Mouse (Mus musculus) T-cell, adult 66 days (primary cell): ENCODE data around the gene Trir. TPM values are rescaled to one million over a fixed set of nuclear protein-coding genes. Genes with fewer than 3 reads are reported as not detected.

Experiments used
- total RNA-seq, 2 experiments: library from RNA; stranded (reverse); gene quantifications; 3 replicates in 1 of 2; 4 replicates in 1 of 2; pipeline ENCODE4 v1.2.4; 2023

Gene Trir
- 100 to 1,000 TPM; 172 to 188 TPM for total RNA-seq

DNA sequence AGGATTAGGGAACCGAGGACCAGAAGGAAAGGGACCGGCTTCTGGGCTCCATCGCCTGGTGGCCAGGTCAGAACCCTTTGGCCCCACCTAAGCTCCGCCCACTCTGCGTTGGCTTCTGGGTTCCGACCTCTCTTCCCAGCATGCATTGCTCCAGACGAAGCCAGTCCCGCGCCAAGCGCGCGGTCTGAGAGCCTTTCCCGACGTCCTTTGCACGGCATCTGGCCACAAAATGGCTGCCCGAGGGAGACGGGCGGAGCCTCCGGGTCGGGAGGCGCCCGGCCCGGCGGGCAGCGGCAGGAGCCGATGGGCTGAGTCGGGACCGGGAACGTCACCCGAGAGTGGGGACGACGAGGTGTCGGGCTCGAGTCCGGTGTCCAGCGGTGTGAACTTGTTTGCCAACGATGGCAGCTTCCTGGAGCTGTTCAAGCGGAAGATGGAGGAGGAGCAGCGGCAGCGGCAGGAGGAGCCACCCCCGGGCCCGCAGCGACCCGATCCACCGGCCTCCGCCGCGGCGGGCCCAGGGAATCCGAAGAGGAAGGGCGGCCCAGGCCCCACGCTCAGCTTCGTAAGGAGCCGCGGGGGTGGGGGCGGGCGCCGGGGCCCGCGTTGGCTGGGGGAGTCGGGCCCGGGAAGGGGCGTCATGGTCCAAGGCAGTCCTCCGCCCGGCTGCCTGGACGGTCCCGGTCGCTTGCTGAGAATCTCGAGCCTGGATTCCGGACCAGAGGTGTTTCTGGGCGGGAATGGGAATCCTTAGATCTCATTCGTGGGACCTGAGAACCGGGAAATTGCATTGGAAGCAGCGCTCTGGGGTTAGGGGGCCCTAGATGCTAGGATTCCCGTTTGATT is at the start of gene Trir:
TSS of gene Trir (plus strand) at position 154 of the 846 bp plus-strand sequence.

DNA sequence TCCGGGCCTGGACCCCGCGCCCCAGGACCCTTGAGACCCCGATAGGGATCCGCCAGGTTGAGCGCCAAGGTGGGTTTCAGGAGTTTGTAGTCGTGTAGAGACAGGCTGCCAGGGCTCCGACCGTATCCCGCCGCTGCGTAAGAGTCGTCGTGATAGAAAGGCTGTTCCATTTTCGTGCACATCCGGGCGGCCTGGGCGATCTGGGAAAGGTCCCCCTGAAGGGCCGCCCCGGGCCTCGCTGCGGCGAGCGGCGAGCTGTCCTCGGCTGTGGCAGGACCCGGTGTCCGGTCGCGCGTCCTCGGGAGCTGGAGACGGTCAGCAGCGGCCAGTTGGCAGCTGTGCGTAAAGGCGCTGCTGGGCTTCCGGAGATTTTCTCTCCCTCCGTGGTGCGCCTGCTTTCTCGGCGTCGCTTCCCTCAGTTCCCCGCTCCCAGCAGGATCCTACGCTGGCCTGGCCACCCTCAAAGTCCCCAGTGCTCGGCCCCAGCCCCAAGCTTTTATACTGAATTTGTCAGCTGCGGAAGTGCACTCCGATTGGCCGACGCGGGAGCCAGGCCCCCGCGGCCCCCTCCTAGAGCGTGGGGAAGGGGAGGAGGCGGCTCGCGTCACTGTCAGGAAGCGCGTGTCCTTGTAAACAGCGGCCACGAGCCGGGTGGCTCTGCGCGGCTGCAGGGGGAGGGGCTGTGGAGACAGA is 48.2 kb upstream of the Trir start, which contains the start of gene Junb:
TSS of gene Junb (minus strand) at position 471 of the 693 bp plus-strand sequence.

DNA sequence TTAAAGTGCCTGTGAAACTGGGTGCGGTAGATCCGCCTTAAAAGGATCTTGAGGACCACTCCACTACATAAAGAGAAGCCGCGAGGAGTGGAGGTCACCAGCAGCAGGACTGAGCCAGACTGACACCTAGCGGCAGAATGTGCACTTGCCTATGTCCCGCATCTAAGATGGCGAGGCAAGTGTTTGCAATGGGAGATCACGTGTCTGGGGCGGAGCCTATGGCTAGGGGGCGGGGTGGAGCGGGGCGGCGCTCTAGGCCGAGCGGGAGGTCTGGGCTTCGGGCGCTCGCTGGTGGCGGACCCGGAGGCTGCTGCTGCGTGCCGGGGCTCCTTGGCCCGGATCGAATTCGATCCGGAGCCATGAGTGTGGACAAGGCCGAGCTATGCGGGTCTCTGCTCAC is 36.3 kb upstream of the Trir start, which contains the start of gene Hook2:
TSS of gene Hook2 (plus strand) at position 255 of the 400 bp plus-strand sequence.

DNA sequence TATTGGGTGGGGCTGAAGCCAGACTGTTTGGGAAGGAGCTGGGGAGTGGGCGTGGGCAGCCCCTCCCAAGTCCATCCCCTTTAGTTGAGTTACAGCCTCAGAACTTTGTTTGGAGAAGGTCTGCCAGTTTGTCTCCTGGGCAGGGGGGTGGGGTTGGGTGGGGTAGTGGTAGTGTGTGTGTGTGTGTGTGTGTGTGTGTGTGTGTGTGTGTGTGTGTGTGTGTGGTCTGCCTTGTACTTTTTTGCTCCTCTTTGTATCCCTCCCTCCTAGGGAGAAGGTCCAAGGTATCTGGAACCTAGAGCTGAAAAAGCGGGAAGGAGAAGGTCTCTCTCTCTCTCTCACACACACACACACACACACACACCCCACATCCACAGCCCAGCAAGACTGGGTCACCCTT is 12.2 kb upstream of the Trir start, which contains the start of gene Best2:
TSS of gene Best2 (minus strand) at position 101 of the 400 bp plus-strand sequence.

DNA sequence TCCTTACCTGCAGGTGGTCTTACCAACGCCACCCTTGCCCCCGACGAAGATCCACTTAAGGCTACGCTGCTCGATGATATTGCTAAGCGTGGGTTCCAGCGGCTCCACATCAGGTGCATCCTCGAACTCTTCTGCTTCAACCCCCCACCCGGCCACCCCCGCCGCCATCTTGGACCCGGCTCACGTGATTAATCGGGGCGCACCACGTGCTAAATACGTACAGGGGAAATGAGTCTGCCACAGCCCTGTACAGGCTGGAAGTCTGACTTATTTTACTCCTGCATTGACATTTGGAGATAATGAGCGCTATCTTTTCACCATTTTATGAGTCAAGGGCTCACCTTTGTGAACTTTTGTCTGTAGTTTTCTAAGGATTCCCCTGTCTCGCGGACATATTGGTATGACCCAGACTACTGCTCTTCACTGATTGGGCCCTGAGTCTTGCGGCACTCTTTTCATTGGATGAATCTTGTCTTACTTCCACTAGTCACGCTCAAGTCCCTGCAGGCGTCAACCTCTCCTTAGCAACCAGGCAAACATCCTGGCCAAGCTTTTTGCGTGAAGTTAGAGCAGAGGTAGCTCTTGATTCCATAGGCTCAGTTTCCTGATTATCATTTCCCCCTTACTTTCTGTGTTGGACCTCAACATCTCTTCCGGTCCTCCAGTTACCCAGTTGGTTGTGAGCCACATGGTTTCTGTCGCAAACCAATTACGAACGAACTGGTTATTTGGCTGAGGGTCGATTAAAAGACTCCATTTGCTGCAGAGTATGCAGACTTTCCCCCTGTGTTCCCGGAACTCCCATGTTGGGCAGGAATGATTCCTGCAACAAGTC is 1.3 kb upstream of the Trir start, which contains the start of gene Asna1:
TSS of gene Asna1 (minus strand) at position 184 of the 835 bp plus-strand sequence.

DNA sequence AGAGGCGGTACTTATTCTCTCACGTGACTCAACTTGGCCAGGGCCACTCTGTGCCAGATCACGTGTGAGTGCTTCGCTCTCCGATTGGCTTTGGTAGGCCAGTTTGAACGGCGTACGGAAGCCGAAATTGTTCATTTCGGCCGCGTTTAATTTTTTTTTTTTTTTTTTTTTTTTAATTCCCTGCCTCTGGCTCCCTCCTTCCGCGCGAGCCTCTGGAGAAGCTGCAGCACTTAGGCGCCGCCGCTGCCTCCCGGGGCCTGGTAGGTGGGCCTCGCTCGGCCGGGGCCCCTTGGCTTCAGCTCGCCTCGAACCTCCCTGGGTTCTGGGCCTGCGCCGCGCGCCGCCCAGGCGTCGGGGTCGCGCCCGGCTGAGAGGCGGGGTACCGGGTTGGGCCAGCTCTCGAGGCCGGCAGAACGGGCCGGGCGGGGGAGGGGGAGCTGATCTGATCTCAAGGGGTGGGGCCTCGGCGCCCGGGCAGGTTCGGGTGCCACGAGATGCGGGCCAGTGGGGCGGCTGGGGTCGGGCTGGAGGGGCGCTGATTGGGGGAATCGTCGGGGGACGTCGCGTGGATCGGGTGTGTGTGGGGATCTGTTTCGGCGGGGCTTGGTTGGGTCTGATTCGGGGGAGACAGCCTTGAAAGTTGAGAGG is 10.2 kb downstream of the Trir start, which contains the start of gene Tnpo2:
TSS of gene Tnpo2 (plus strand) at position 198 of the 648 bp plus-strand sequence.

DNA sequence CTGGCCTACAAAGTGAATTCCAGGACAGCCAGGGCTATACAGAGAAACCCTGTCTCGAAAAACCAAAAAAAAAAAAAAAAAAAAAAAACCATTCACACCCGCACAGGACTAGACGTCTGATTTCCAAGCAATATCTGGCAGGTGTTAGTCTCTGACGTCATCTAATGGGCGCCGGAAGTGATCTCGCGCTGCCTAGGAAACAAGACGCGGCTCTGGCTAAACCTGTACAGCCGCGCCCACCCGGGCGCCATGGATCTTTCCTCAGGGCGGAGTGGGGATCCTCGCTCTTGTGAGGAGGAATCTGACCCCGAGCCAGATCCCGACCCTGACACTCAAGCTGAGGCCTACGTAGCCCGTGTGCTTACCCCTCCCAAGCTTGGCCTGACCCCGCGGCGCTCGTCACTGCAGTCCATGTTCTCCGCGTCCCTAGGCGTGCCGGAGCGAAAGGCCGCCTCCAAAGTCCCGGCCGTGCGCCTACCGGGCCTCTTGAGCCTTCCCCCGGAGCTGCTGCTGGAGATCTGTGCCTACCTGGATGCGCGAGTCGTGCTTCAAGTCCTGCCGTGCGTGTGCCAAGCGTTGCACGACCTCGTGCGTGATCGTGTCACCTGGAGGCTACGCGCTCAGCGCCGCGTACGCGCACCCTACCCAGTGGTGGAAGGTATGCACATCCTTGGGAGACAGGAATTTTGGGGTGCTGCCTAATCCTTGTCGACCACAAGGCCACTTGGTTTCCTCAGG is 33.4 kb downstream of the Trir start, which contains the start of gene Fbxw9:
TSS of gene Fbxw9 (plus strand) at position 177 of the 738 bp plus-strand sequence.

DNA sequence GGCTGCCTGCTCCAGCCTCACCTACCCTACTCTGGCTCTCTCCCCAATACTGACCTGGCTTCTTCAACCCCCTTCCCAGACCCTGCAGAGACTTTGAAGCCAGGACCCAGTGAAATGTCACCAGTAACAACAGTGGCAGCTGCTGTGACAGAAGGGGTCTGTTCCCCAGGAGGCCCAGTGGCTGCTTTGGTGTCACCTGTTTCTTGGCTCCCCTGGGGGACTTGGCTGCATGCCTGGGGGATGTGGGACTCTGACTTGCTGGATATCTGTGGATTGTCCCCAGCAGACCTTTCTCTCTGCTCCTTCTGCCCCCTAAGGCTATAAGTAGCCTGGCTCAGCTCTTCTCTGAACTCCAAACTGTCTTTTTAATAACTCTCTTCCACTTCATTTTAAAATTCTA is 41.4 kb downstream of the Trir start, which contains the start of gene Gm5741:
TSS of gene Gm5741 (minus strand) at position 1 of the 400 bp plus-strand sequence.

DNA sequence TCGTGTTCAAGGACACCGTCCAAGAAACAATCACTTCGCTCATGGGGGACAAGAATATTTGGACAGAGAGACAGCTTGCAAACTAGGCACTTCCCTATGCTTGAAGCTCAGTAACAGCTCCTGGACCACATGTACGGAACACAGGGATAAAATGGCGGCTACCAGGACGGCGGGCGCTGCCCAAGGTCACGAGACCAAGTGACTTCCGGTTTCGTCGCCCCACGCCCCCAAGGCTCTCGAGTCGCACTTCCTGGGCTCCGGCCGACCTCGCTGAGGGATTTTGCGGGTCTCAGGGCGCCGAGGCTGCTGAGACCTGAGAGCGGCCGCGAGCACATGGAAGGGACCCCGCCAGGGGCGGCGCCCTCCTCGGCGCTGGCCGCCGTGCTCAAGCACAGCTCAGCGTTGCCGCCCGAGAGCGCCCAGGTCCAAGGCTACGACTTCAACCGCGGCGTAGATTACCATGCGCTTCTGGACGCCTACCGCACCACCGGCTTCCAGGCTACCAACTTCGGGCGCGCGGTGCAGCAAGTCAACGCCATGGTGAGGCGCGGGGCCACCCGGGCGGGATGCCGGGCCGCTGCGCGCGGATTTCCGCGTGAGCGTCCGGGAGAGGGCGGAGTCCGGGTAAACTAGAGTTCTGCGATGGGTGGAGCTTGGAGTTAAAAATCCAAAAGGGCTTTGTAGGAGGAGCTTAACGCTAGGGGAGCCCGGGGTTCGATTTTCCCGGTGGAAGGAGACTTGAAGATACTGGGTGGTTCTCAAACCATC is 45.1 kb downstream of the Trir start, which contains the start of gene Dhps:
TSS of gene Dhps (plus strand) at position 244 of the 768 bp plus-strand sequence.

Other genes starting within 250 kb of the Trir start
- gene Nfix, start 226.5 kb upstream of the Trir start, total RNA-seq = 10 to 100 TPM in 1 of 2 experiments, 1 to 10 TPM in 1; 9.5 to 14.2 TPM
- 1 to 10 TPM; 4.3 TPM for gene Dand5, start 204.0 kb upstream of the Trir start, total RNA-seq
- gene Gadd45gip1, start 195.3 kb upstream of the Trir start, total RNA-seq = 10 to 100 TPM; 17.9 to 19.1 TPM
- 10 to 100 TPM; 66.8 to 83.2 TPM for gene Rad23a, start 186.2 kb upstream of the Trir start, total RNA-seq
- gene Calr, start 179.9 kb upstream of the Trir start, total RNA-seq = 100 to 1,000 TPM; 469 to 498 TPM
- 10 to 100 TPM; 82.8 to 83.0 TPM for gene Farsa, start 169.8 kb upstream of the Trir start, total RNA-seq
- 1 to 10 TPM; 3.1 to 6.1 TPM for gene Syce2, start 154.7 kb upstream of the Trir start, total RNA-seq
- 10 to 100 TPM; 24.0 to 27.5 TPM for gene Gcdh, start 132.9 kb upstream of the Trir start, total RNA-seq
- 1 to 10 TPM; 1.5 to 3.6 TPM for gene Klf1, start 124.9 kb upstream of the Trir start, total RNA-seq
- gene Dnase2a, start 118.3 kb upstream of the Trir start, total RNA-seq = 10 to 100 TPM in 1 of 2 experiments, 1 to 10 TPM in 1; 7.9 to 10.2 TPM
- under 1 TPM; 0.24 to 0.41 TPM for gene Mast1, start 89.5 kb upstream of the Trir start, total RNA-seq
- not detected for gene Rtbdn, start 79.8 kb upstream of the Trir start, total RNA-seq
- not detected for gene Gm49661, start 57.4 kb upstream of the Trir start, total RNA-seq
- 10 to 100 TPM; 55.9 to 62.7 TPM for gene Prdx2, start 57.2 kb upstream of the Trir start, total RNA-seq
- gene Rnaseh2a, start 57.1 kb upstream of the Trir start, total RNA-seq = 10 to 100 TPM; 29.4 to 43.7 TPM
- gene Junb, start 48.1 kb upstream of the Trir start, total RNA-seq = 1,000 to 10,000 TPM in 1 of 2 experiments, 100 to 1,000 TPM in 1; 984 to 1,316 TPM
- gene Hook2, start 36.2 kb upstream of the Trir start, total RNA-seq = 1 to 10 TPM; 3.6 to 4.5 TPM
- not detected for gene Best2, start 12.3 kb upstream of the Trir start, total RNA-seq
- gene Asna1, start 1.5 kb upstream of the Trir start, total RNA-seq = 10 to 100 TPM; 54.4 to 59.1 TPM
- gene Tnpo2, start 10.1 kb downstream of the Trir start, total RNA-seq = 10 to 100 TPM; 69.8 to 78.0 TPM
- 10 to 100 TPM; 14.6 to 16.2 TPM for gene Fbxw9, start 33.2 kb downstream of the Trir start, total RNA-seq
- gene Gm5741, start 41.2 kb downstream of the Trir start, total RNA-seq = not detected
- gene Dhps, start 44.9 kb downstream of the Trir start, total RNA-seq = 100 to 1,000 TPM in 1 of 2 experiments, 10 to 100 TPM in 1; 84.0 to 107 TPM
- gene Wdr83os, start 53.9 kb downstream of the Trir start, total RNA-seq = 10 to 100 TPM; 54.2 to 62.3 TPM
- 10 to 100 TPM; 13.1 to 20.0 TPM for gene Wdr83, start 54.5 kb downstream of the Trir start, total RNA-seq
- gene Man2b1, start 56.4 kb downstream of the Trir start, total RNA-seq = 100 to 1,000 TPM; 108 to 116 TPM
- gene Zfp791, start 96.3 kb downstream of the Trir start, total RNA-seq = not detected
- not detected for gene Cks1brt, start 125.1 kb downstream of the Trir start, total RNA-seq
- gene Olfr371, start 199.2 kb downstream of the Trir start, total RNA-seq = not detected